Mouse (Mus musculus) bone marrow, adult 2 months (tissue): Measurements from ENCODE around the gene Atxn1.

Experiments
- CTCF ChIP-seq: fragments of 200-500 bp; IDR thresholded peaks from 2 replicates; pipeline ENCODE4 v1.5.1; 2011; ENCODE audit warnings: low read length, control low read depth; ENCODE audit not compliant: control insufficient read depth, insufficient read depth
- POLR2A ChIP-seq: fragments of 200-500 bp; IDR thresholded peaks from 2 replicates; pipeline ENCODE4 v1.6.1; 2011; ENCODE audit warnings: low read depth, mild to moderate bottlenecking, control low read depth, low read length, borderline replicate concordance; ENCODE audit not compliant: control insufficient read depth

- TF ChIP-seq CTCF (no peak), POLR2A (no peak)
Observed at GRCm38 (mm10) chr13:45661283-45662185, 303.3 kb downstream of the Atxn1 start.
